Mouse (Mus musculus) spleen, embryonic (tissue): ENCODE measurements around the gene Pou2f3.

Experiments
- CTCF ChIA-PET: fragments of 350-600 bp; sonication (Branson Sonifier 250); formaldehyde crosslinking; loops from one replicate; lab custom pipeline; 2022; lab: Charles Lee

The Pou2f3 gene

DNA sequence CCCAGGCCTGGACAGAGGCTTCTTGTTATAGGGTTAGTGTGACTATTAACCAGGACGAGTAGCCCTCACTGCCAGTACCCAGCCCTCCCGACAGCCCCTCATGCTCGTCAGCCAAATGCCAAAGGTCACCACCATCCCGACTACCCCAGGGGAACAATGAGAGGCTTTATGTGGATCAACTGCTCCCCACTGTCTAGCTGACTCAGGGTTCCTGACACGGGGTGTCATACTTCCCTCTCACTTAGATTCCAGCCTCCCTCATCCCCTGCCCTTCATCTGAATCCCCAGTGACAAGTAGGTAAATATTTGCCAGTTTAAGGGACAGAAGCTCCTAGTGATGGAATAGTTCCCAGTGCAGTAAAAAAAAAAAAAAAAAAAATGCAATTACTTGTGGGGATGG, 22.1 kb upstream of the Pou2f3 start:
- CTCF ChIA-PET, result no interaction called here

DNA sequence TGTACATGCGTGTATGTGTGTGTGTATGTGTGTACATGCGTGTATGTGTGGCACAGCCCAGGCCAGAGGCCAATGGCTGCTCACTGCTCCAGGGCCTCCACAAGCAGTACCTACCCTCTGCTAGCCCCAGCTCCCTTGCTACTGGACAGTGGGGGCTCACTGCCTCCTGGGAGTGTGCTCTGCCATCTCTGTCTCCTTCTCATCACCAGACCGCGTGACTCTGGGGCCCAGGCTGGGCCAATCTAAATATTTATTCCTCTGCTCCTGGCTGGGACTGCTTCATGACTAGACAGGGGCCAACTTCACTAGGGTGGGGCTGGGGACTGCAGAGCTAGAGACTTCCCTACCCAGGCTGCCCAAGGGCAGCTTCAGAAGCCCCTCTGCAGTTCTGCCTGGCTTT, 21.6 kb upstream of the Pou2f3 start:
- CTCF ChIA-PET, result no interaction called here

- CTCF ChIA-PET, result no interaction called here
Observed at GRCm38 (mm10) chr9:43230886-43231285, 20.7 kb upstream of the Pou2f3 start.

DNA sequence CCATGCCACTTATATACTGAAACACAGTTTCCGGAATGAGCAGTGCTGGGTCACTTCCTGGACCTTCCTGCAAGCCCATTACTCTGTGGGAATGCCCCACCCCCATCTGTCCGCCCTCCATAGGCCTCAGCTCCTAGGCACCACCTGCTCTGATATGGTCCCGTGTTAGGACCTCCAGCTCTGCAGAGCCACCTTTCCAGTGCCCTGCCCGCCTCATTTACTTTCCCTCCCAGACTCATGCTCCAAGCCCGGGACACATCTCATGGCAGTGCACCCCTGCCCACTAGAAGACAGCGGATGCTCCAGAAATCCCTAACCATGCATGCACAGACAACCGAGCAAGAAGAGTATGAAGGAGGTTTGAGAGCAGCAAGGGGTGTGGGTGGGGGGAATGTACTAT, 19.8 kb upstream of the Pou2f3 start:
- CTCF ChIA-PET, result no interaction called here

DNA sequence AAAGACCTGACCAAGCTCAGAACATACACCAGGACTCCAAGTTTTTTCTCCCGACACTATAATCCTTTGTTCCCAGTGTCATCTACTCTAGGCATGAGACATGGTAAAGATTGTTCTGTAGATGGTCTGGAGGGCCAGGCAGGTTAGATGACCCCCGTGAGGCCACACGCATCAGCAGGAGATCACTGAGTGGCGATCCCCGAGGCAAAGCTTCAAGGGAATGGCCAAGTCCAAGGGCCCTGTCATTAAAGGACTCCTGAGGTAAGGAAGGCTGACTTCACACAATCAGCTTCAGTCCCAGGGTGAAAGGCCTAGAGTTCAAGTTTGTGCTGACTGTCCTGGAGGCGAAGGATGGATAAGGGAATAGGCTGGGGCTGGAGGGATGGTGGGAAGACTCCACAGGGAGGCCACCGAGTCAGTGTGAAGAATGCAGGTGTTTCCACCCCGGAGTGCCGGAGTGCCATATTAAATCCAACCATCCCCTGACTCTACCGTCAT, 19.3 kb upstream of the Pou2f3 start:
- CTCF ChIA-PET, result no interaction called here

GRCm38 (mm10) chr9:43228745-43229144, 18.6 kb upstream of the Pou2f3 start:
- CTCF ChIA-PET, result no interaction called here

DNA sequence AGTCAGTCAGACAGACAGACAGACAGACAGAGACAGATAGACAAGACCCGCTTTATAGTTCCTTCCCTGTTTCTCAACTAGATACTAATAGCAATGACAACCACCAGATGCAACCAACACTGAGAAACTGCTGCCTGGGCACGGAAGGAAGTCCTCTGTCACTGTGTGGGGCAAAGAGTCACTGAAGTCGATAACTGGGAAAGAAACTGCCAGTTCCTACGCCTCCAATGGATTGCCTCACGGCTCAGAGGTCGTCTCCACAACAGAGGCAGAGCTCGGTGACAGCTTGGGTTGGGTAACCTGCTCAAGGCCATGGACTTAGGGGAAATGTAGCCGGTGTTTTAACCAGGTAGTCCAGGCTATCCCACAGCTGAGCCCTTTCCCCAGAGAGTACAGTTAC, 17.5 kb upstream of the Pou2f3 start:
- CTCF ChIA-PET, result no interaction called here

- CTCF ChIA-PET, result no interaction called here
Observed at GRCm38 (mm10) chr9:43226573-43227160, 16.5 kb upstream of the Pou2f3 start.

- CTCF ChIA-PET, result no interaction called here
Observed at GRCm38 (mm10) chr9:43225481-43225880, 15.3 kb upstream of the Pou2f3 start.

- CTCF ChIA-PET, result no interaction called here
Observed at GRCm38 (mm10) chr9:43224771-43225355, 14.7 kb upstream of the Pou2f3 start.

DNA sequence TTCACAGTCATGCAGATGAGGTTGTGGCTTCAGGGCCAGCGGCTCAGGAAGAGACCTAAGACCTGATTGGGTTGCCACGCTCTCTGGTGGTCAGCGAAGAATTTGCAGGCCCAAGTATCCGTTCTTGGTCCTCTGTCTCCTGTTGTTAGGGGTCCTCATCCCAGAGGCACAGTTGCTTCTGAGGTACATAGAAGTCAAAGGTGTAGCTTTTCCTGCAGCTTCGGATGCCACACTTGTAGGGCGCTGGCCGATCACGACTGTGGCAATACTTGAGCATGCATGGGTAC, 12.2 kb upstream of the Pou2f3 start:
- CTCF ChIA-PET, result no interaction called here

GRCm38 (mm10) chr9:43221643-43222428, 11.7 kb upstream of the Pou2f3 start:
- CTCF ChIA-PET, result interaction anchor here (0.5 to 1.5 kb wide), 2 partner anchors 53 to 62 kb away, joined by 8 to 9 read pairs; no protein-coding TSS in a partner anchor

GRCm38 (mm10) chr9:43210771-43211450, 742 bp upstream of the Pou2f3 start:
- CTCF ChIA-PET, result interaction anchor here (1.2 kb wide), 1 partner anchor 69 kb away, joined by 3 read pairs; no protein-coding TSS in a partner anchor

DNA sequence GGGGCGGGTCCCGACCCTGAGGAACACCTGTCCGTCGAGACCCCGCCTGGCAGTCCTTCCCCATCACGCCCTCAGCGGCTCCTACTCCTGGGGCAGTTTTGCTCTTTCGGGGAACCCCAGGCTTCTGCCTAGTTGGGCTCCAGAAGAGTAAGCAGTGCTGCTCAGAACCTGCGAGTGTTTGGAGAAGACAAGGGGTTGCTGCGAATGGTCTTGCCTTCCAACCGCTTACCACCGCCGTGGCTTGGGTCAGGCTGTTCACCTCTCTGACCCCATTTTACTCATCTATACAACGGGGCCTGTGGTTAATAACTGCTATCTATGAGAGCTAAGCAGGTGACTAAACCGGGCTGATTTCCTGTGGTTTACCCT, 4.2 kb downstream of the Pou2f3 start:
- CTCF ChIA-PET, result no interaction called here

DNA sequence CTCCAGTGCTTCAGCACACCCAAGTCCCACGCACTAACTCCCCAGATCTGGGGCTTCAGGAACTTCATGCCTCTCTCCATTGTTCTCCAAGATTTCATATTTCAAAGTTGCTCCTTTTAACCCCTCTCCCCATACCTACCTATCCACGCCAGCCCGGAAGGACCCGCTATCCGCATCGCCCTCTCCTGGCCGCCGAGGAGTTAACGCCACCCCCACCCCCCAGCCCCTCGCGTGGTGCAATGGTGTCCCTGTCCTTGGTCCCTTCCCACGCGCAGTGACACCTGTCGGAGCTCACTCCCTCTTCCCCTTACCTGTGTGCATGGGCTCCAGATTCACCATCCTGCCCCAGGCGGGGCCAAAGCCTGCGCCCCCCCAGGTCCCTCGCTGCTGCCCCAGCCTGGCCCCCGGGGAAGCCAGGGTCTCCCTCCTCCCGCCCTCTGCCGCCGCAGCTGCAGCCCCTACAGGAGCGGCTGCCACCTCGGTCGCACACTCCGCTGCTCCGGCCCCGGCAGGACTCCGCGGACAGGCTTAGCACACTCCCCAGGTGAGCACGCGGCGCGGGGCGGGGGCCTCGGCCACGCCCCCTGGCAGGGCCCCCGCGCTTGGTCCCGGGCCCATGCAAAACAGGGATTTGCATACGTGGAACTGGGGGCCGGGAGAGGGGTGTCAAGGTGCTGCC, 4.7 kb downstream of the Pou2f3 start:
- CTCF ChIA-PET, result no interaction called here

GRCm38 (mm10) chr9:43200212-43200611, 10.0 kb downstream of the Pou2f3 start:
- CTCF ChIA-PET, result no interaction called here

DNA sequence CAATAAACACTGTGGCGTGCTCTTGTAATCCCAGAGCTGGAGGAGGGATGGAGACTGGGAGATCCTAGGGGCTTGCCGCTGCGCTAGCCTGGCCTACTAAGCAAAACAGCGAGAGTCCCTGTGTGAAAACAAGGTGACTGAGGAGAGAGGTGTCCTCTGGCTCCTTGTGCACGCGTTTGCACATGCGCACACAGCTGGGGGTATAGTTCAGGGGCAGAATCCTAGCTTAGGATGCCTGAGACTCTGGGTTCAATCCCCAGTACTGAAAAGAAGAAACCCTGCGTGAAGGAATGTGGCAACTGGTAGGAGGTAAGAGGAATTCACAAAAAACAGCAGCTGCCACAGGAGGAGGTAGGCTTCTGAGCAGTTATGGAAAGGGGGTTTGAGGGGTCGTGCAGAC, 16.2 kb downstream of the Pou2f3 start:
- CTCF ChIA-PET, result no interaction called here

- CTCF ChIA-PET, result no interaction called here
Observed at GRCm38 (mm10) chr9:43191561-43191960, 18.6 kb downstream of the Pou2f3 start.

DNA sequence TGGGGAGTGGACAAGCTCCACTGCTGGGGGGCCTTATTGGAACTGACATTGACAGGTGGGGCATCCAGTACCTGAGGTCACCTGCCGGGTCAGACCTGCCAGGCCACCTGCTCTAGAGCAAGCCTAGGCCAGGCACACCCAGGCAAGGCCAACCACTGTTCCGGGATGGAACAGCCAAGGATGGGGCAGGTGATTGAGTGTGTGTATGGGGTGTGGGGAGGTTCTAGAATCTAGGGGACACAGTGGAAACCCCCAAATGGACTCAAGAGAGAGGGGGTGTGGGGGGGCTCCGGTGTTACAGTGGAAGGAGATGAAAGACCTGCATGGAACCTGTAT, 21.2 kb downstream of the Pou2f3 start:
- CTCF ChIA-PET, result no interaction called here

GRCm38 (mm10) chr9:43188309-43189020, 21.7 kb downstream of the Pou2f3 start:
- CTCF ChIA-PET, result no interaction called here

DNA sequence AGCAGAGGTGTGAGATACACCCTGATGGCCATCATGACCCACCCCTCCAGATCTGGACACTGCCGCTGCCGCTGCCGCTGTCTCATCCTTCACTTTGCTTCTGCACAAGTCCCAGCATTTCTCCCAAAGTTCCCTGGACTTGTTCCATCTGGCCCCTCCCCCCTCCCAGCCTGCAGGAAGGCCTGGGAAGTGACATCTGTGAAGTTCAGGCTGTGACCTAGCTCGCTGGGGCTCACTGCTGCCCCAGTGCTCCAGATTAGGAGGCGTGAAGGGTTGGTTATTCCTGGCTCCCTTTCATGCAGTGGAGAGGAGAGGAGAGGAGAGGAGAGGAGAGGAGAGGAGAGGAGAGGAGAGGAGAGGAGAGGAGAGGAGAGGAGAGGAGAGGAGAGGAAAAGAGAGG, 30.6 kb downstream of the Pou2f3 start:
- CTCF ChIA-PET, result no interaction called here
